Mouse (Mus musculus): Measurements from ENCODE around the gene Bmt2.

- TF ChIP-seq CTCF (IDR thresholded peaks at IDR 0.05; ENCODE audit: borderline replicate concordance, insufficient read depth, low read depth, low read length) (no peak), POLR2A (IDR thresholded peaks at IDR 0.05; ENCODE audit: borderline replicate concordance, insufficient read depth, low read length) (no peak)
Observed at GRCm38 (mm10) chr6:13648305-13648704, 29.5 kb downstream of the Bmt2 start.
